Mouse (Mus musculus) heart, embryonic 16.5 days (tissue): ENCODE results near the gene Pacs2. TPM values are rescaled to one million over a fixed set of nuclear protein-coding genes. Genes with fewer than 3 reads are reported as not detected.

Experiments used
- ATAC-seq: fragments of 200-750 bp; cut with Nextera tagmentation; replicated peaks from 2 replicates; pipeline ENCODE4 v1.8.0; 2017; ENCODE audit warnings: moderate number of reproducible peaks; ENCODE audit not compliant: insufficient read depth, low FRiP score; ENCODE audit errors: extremely low read depth
- H3K27ac ChIP-seq: fragments of 300-500 bp; sonication (generic); 2 replicates; pipeline ENCODE4 v1.5.1; 2014; ENCODE audit warnings: mild to moderate bottlenecking, low read length, control low read depth, moderate library complexity
- H3K27me3 ChIP-seq: fragments of 300-500 bp; sonication (generic); 2 replicates; pipeline ENCODE4 v1.6.1; 2014; ENCODE audit warnings: low read length, mixed read lengths; ENCODE audit not compliant: control insufficient read depth, insufficient read depth
- H3K36me3 ChIP-seq: fragments of 300-500 bp; sonication (generic); 2 replicates; pipeline ENCODE4 v1.6.1; 2014; ENCODE audit not compliant: control insufficient read depth, insufficient read depth
- H3K4me1 ChIP-seq: fragments of 300-500 bp; sonication (generic); 2 replicates; pipeline ENCODE4 v1.6.1; 2014; ENCODE audit warnings: low read length, mixed read lengths; ENCODE audit not compliant: control insufficient read depth, insufficient read depth
- H3K4me2 ChIP-seq: fragments of 300-500 bp; sonication (generic); 2 replicates; pipeline ENCODE4 v1.6.1; 2014; ENCODE audit warnings: low read depth, mild to moderate bottlenecking, control low read depth, low read length
- H3K4me3 ChIP-seq: fragments of 300-500 bp; sonication (generic); 2 replicates; pipeline ENCODE4 v1.5.1; 2014; ENCODE audit warnings: mild to moderate bottlenecking, control low read depth, low read length
- H3K9ac ChIP-seq: fragments of 300-500 bp; sonication (generic); 2 replicates; pipeline ENCODE4 v1.6.1; 2014; ENCODE audit warnings: low read length, control low read depth
- H3K9me3 ChIP-seq: fragments of 300-500 bp; sonication (generic); replicated peaks from 2 replicates; pipeline ENCODE4 v1.6.1; 2016; ENCODE audit warnings: low read length; ENCODE audit not compliant: control insufficient read depth
- WGBS: fragments of 180-500 bp; shearing (Covaris S2); extraction: QIAGEN DNeasy Blood & Tissue Kit; methylation state at CpG from one replicate; pipeline ENCODE4 v1.1.7; 2014; 5-methylcytosine and 5-hydroxymethylcytosine counted together
- microRNA-seq: library from miRNA; unstranded; fragments of <30 nt; microRNA quantifications from one replicate; pipeline ENCODE4, GENCODE M21; 2017
- polyA plus RNA-seq: library from polyadenylated mRNA; unstranded; fragments of >200 nt; fragmentation: Nextera tagmentation; extraction: Ambion mirVana; gene quantifications from 2 replicates; pipeline ENCODE4 v1.2.1, GENCODE M21; 2015

The Pacs2 gene
- polyA plus RNA-seq, 1 experiment from 2014 or later = 7.0 TPM

GRCm38 (mm10) chr12:113114141-113114540 is 99.8 kb downstream of the Pacs2 start:
- H3K4me2 ChIP-seq = no peak overlapping the region
- no peak overlapping the region for H3K9ac ChIP-seq
- H3K27ac ChIP-seq = no peak overlapping the region
- no peaks in the 10 kb centered on the region; the same call in 1 of the 2 replicates for H3K4me1 ChIP-seq
- no peak for ATAC-seq
- H3K27me3 ChIP-seq = no peaks in the 10 kb centered on the region
- no peaks in the 10 kb centered on the region for H3K9me3 ChIP-seq
- peaks cover 32% of the 10 kb centered on the region for H3K36me3 ChIP-seq
- no peak overlapping the region for H3K4me3 ChIP-seq
- WGBS = 80% methylated on average over 4 of the region's 4 CpGs

- H3K36me3 ChIP-seq = peaks cover 32% of the 10 kb centered on the region
- ATAC-seq = no peak
- WGBS = 72% methylated on average over 16 of the region's 16 CpGs
These were observed 100.7 kb downstream of the Pacs2 start for GRCm38 (mm10) chr12:113114856-113115538.

GRCm38 (mm10) chr12:113119516-113120410 is 105.5 kb downstream of the Pacs2 start:
- H3K4me2 ChIP-seq = no peak overlapping the region
- no peaks in the 10 kb centered on the region for H3K27me3 ChIP-seq
- peaks cover 17% of the 10 kb centered on the region for H3K4me1 ChIP-seq
- H3K36me3 ChIP-seq = peaks cover 59% of the 10 kb centered on the region
- peak overlapping the region; percentile 20 for H3K27ac ChIP-seq
- no peak overlapping the region for H3K9ac ChIP-seq
- H3K4me3 ChIP-seq = no peak overlapping the region
- WGBS = 84% methylated on average over 20 of the region's 20 CpGs
- ATAC-seq = peak; percentile 42; the same call in 1 of the 2 replicates
- H3K9me3 ChIP-seq = no peaks in the 10 kb centered on the region

More at GRCm38 (mm10) chr12:113114856-113115538, 100.7 kb downstream of the Pacs2 start:
- Histone ChIP-seq H3K9ac (no peak overlapping the region), H3K4me2 (no peak overlapping the region), H3K4me3 (no peak overlapping the region), H3K27ac (no peak overlapping the region), H3K9me3 (no peaks in the 10 kb centered on the region), H3K27me3 (no peaks in the 10 kb centered on the region), H3K4me1 (peaks cover 5% of the 10 kb centered on the region)

Small RNA genes lying within 50 kb of the gene (microRNA-seq; reads per million reads assigned to microRNA genes)
- gene Gm44471 = not detected

Other genes starting within 250 kb of the Pacs2 start
- gene Ahnak2, start 211.9 kb upstream of the Pacs2 start, polyA plus RNA-seq = 2.0 and 2.1 TPM in 2 replicates
- gene Clba1, start 205.6 kb upstream of the Pacs2 start, polyA plus RNA-seq = 6.0 and 8.4 TPM in 2 replicates
- 44.7 and 53.2 TPM in 2 replicates for gene Cdca4, start 185.1 kb upstream of the Pacs2 start, polyA plus RNA-seq
- 1.4 and 3.6 TPM in 2 replicates for gene Gpr132, start 146.3 kb upstream of the Pacs2 start, polyA plus RNA-seq
- 4.0 and 5.4 TPM in 2 replicates for gene Jag2, start 84.7 kb upstream of the Pacs2 start, polyA plus RNA-seq
- 36.0 and 43.3 TPM in 2 replicates for gene Nudt14, start 72.4 kb upstream of the Pacs2 start, polyA plus RNA-seq
- gene Btbd6, start 38.0 kb upstream of the Pacs2 start, polyA plus RNA-seq = 26.0 and 26.1 TPM in 2 replicates
- gene Brf1, start 13.8 kb upstream of the Pacs2 start, polyA plus RNA-seq = 38.3 and 42.6 TPM in 2 replicates
- not detected in 2 replicates for gene Tex22, start 60.0 kb downstream of the Pacs2 start, polyA plus RNA-seq
- gene Mta1, start 83.8 kb downstream of the Pacs2 start, polyA plus RNA-seq = 10.8 and 12.1 TPM in 2 replicates
- gene Crip2, start 125.7 kb downstream of the Pacs2 start, polyA plus RNA-seq = 1,743 and 2,017 TPM in 2 replicates
- 719 and 763 TPM in 2 replicates for gene Crip1, start 131.8 kb downstream of the Pacs2 start, polyA plus RNA-seq
- 25.0 and 28.1 TPM in 2 replicates for gene Tedc1, start 141.9 kb downstream of the Pacs2 start, polyA plus RNA-seq
- gene Tmem121, start 171.4 kb downstream of the Pacs2 start, polyA plus RNA-seq = 5.5 and 7.8 TPM in 2 replicates